19 mouse cellular contexts compared by ENCODE assay signal in the genomic region with DNA sequence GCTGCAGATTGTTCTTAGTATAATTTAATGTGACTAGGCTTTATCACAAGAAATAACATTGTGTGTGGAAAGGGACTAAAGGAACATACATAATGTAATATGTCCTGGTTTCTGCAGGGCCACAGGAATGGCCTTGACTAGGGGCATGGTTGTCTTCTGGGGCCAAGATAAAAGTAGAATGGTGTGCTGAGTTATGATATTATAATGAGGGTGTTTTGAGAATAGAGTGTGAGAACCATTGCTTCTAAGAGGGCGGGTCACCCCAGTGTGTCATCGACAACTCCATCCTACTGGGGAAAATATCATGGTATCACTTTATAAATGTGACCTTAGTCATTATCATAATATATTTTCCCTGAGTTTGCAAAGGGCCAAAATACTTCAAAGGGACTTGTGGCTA.
"Had no signal": no experiment of that assay in that cellular context is flagged by ENCODE, and none has a peak within 500 bp of the region (broad histone marks: within the 10 kb centered on the region; RNA-seq: fewer than 3 reads in every experiment).

No protein-coding gene starts in this region.

- H3K4me1 ChIP-seq: liver, embryonic 13.5 days; liver, embryonic 15.5 days; lung, embryonic 15.5 days; midbrain, embryonic 13.5 days; midbrain, embryonic 15.5 days; neural tube, embryonic 12.5 days; stomach, embryonic 15.5 days had no signal

- H3K27me3 ChIP-seq: liver, embryonic 13.5 days; liver, embryonic 15.5 days; lung, embryonic 15.5 days; megakaryocyte, embryonic 14.5 days; midbrain, embryonic 13.5 days; midbrain, embryonic 15.5 days; neural tube, embryonic 12.5 days; stomach, embryonic 15.5 days had no signal

- H3K4me2 ChIP-seq: liver, embryonic 11.5 days; liver, embryonic 13.5 days; liver, embryonic 15.5 days; lung, embryonic 15.5 days; midbrain, embryonic 11.5 days; midbrain, embryonic 13.5 days; midbrain, embryonic 15.5 days; neural tube, embryonic 12.5 days; stomach, embryonic 15.5 days had no signal

- H3K4me3 ChIP-seq: liver, embryonic 13.5 days; liver, embryonic 15.5 days; lung, embryonic 15.5 days; megakaryocyte, embryonic 14.5 days; midbrain, embryonic 13.5 days; midbrain, embryonic 15.5 days; neural tube, embryonic 12.5 days; stomach, embryonic 15.5 days had no signal

- ATAC-seq: liver, postnatal 0 days; midbrain, embryonic 13.5 days; midbrain, embryonic 15.5 days had no signal

- H3K36me3 ChIP-seq: liver, embryonic 13.5 days; liver, embryonic 15.5 days; lung, embryonic 15.5 days; midbrain, embryonic 13.5 days; midbrain, embryonic 15.5 days; neural tube, embryonic 12.5 days; stomach, embryonic 15.5 days had no signal

- H3K27ac ChIP-seq: liver, embryonic 13.5 days; liver, embryonic 15.5 days; lung, embryonic 15.5 days; macrophage; midbrain, embryonic 13.5 days; midbrain, embryonic 15.5 days; neural tube, embryonic 12.5 days; stomach, embryonic 15.5 days; stomach, postnatal 0 days had no signal

- H3K9me3 ChIP-seq: liver, embryonic 13.5 days; liver, embryonic 15.5 days; lung, embryonic 15.5 days; megakaryocyte, embryonic 14.5 days; midbrain, embryonic 13.5 days; midbrain, embryonic 15.5 days; neural tube, embryonic 12.5 days; stomach, embryonic 15.5 days had no signal

- H3K9ac ChIP-seq: liver, embryonic 13.5 days; liver, embryonic 15.5 days; liver, postnatal 0 days; lung, embryonic 15.5 days; midbrain, embryonic 13.5 days; midbrain, embryonic 15.5 days; neural tube, embryonic 12.5 days; stomach, embryonic 15.5 days had no signal

- DNase-seq: liver, embryonic 13.5 days; liver, postnatal 0 days; lung, postnatal 14 days; lung, postnatal 36 days; right cerebral cortex, postnatal 14 days; thymus, adult 2 months; thymus, postnatal 25 days; thymus, postnatal 4 days had no signal
